Mouse (Mus musculus) embryonic facial prominence, embryonic 15.5 days (tissue): ENCODE measurements around the gene Cs. TPM values are rescaled to one million over a fixed set of nuclear protein-coding genes. Genes with fewer than 3 reads are reported as not detected.
"Not testable (repeated sequence)": the region's sequence is repeated elsewhere in the genome, so short reads cannot be mapped to it uniquely, and the experiment has no call there.

ENCODE experiments used
- ATAC-seq: fragments of 200-750 bp; cut with Nextera tagmentation; 2 replicates; pipeline ENCODE4 v1.8.0; 2017; ENCODE audit warnings: low read depth, moderate TSS enrichment; ENCODE audit not compliant: insufficient number of reproducible peaks, low FRiP score, low TSS enrichment
- H3K27ac ChIP-seq: fragments of 300-500 bp; sonication (generic); replicated peaks from 2 replicates; pipeline ENCODE4 v1.5.1; 2015; ENCODE audit warnings: mild to moderate bottlenecking, inconsistent platforms
- H3K27me3 ChIP-seq: fragments of 300-500 bp; sonication (generic); 2 replicates; pipeline ENCODE4 v1.6.1; 2015; ENCODE audit warnings: inconsistent platforms
- H3K36me3 ChIP-seq: fragments of 300-500 bp; sonication (generic); 2 replicates; pipeline ENCODE4 v1.6.1; 2015; ENCODE audit warnings: mild to moderate bottlenecking, inconsistent platforms
- H3K4me1 ChIP-seq: fragments of 300-500 bp; sonication (generic); 2 replicates; pipeline ENCODE4 v1.6.1; 2015; ENCODE audit warnings: inconsistent platforms
- H3K4me2 ChIP-seq: fragments of 300-500 bp; sonication (generic); replicated peaks from 2 replicates; pipeline ENCODE4 v1.6.1; 2015; ENCODE audit warnings: mild to moderate bottlenecking, inconsistent platforms
- H3K4me3 ChIP-seq: fragments of 300-500 bp; sonication (generic); replicated peaks from 2 replicates; pipeline ENCODE4 v1.5.1; 2015; ENCODE audit warnings: mild to moderate bottlenecking, inconsistent platforms
- H3K9ac ChIP-seq: fragments of 300-500 bp; sonication (generic); 2 replicates; pipeline ENCODE4 v1.6.1; 2015; ENCODE audit warnings: inconsistent platforms
- H3K9me3 ChIP-seq: fragments of 300-500 bp; sonication (generic); replicated peaks from 2 replicates; pipeline ENCODE4 v1.6.1; 2016; ENCODE audit warnings: inconsistent platforms
- WGBS: fragments of 180-500 bp; shearing (Covaris S2); methylation state at CpG from one replicate; pipeline ENCODE4 v1.1.7; 2015; 5-methylcytosine and 5-hydroxymethylcytosine counted together
- polyA plus RNA-seq: library from polyadenylated mRNA; unstranded; fragments of >200 nt; fragmentation: Nextera tagmentation; extraction: Ambion mirVana; gene quantifications from 2 replicates; pipeline ENCODE4 v1.2.1, GENCODE M21; 2015

The Cs gene
- polyA plus RNA-seq, 1 experiment from 2014 or later, result 180 TPM

- ATAC-seq, result no peak
- WGBS, result 90% methylated on average over 7 of the region's 7 CpGs
Measured at GRCm38 (mm10) chr10:128309654-128310053, 27.9 kb upstream of the Cs start.

GRCm38 (mm10) chr10:128310177-128310576 is 27.4 kb upstream of the Cs start:
- H3K4me3 ChIP-seq, result no peak overlapping the region
- H3K4me1 ChIP-seq, result 0 out of 2 replicates have a peak, but pooled peaks cover 4% of the 10 kb centered on the region
- 59% methylated on average over 11 of the region's 11 CpGs for WGBS
- no peak overlapping the region for H3K4me2 ChIP-seq
- no peaks in the 10 kb centered on the region for H3K9me3 ChIP-seq
- H3K27me3 ChIP-seq, result no peaks in the 10 kb centered on the region
- ATAC-seq, result peak; percentile 19; the same call in 1 of the 2 replicates
- H3K27ac ChIP-seq, result no peak overlapping the region
- peaks cover 56% of the 10 kb centered on the region for H3K36me3 ChIP-seq
- no peak overlapping the region for H3K9ac ChIP-seq

More at GRCm38 (mm10) chr10:128309654-128310053, 27.9 kb upstream of the Cs start:
- Histone ChIP-seq H3K9me3 (no peaks in the 10 kb centered on the region), H3K36me3 (peaks cover 51% of the 10 kb centered on the region), H3K27ac (no peak overlapping the region), H3K4me1 (0 out of 2 replicates have a peak, but pooled peaks cover 4% of the 10 kb centered on the region), H3K9ac (no peak overlapping the region), H3K27me3 (no peaks in the 10 kb centered on the region), H3K4me3 (no peak overlapping the region), H3K4me2 (no peak overlapping the region)

GRCm38 (mm10) chr10:128310902-128311301 is 26.6 kb upstream of the Cs start:
- ATAC-seq, result no peak
- Histone ChIP-seq H3K9ac (no peak overlapping the region), H3K4me3 (no peak overlapping the region), H3K27ac (no peak overlapping the region), H3K4me1 (0 out of 2 replicates have a peak, but pooled peaks cover 4% of the 10 kb centered on the region), H3K36me3 (peaks cover 63% of the 10 kb centered on the region), H3K4me2 (no peak overlapping the region), H3K27me3 (no peaks in the 10 kb centered on the region), H3K9me3 (no peaks in the 10 kb centered on the region)
- 87% methylated on average over 4 of the region's 4 CpGs for WGBS

GRCm38 (mm10) chr10:128315578-128315977 is 22.0 kb upstream of the Cs start:
- no peaks in the 10 kb centered on the region for H3K27me3 ChIP-seq
- ATAC-seq, result no peak
- peaks cover 86% of the 10 kb centered on the region for H3K36me3 ChIP-seq
- H3K4me2 ChIP-seq, result no peak overlapping the region
- H3K27ac ChIP-seq, result no peak overlapping the region
- 96% methylated on average over 8 of the region's 8 CpGs for WGBS
- H3K4me1 ChIP-seq, result no peaks in the 10 kb centered on the region
- H3K9ac ChIP-seq, result no peak overlapping the region
- no peak overlapping the region for H3K4me3 ChIP-seq
- H3K9me3 ChIP-seq, result no peaks in the 10 kb centered on the region

GRCm38 (mm10) chr10:128321641-128322040 is 15.9 kb upstream of the Cs start:
- peaks cover 52% of the 10 kb centered on the region for H3K36me3 ChIP-seq
- peaks cover 18% of the 10 kb centered on the region for H3K4me1 ChIP-seq
- H3K4me3 ChIP-seq, result peak overlapping the region; percentile 90
- 54% methylated on average over 12 of the region's 12 CpGs for WGBS
- H3K9ac ChIP-seq, result no peak overlapping the region
- ATAC-seq, result no peak
- H3K4me2 ChIP-seq, result peak overlapping the region; percentile 75
- no peaks in the 10 kb centered on the region for H3K9me3 ChIP-seq
- H3K27ac ChIP-seq, result peak overlapping the region; percentile 98
- H3K27me3 ChIP-seq, result no peaks in the 10 kb centered on the region

GRCm38 (mm10) chr10:128322141-128323108 is 15.1 kb upstream of the Cs start, which contains the start of gene Cnpy2:
Gene Cnpy2 (plus strand): TSS chr10:128322459.
- H3K4me1 ChIP-seq, result peaks cover 18% of the 10 kb centered on the region
- WGBS, result under 1% methylated on average over 40 of the region's 40 CpGs
- H3K9me3 ChIP-seq, result no peaks in the 10 kb centered on the region
- peak within 1 kb of the TSS; percentile 98 for H3K27ac ChIP-seq
- H3K9ac ChIP-seq, result peak within 1 kb of the TSS; percentile 99
- H3K27me3 ChIP-seq, result no peaks in the 10 kb centered on the region
- H3K4me2 ChIP-seq, result peak within 1 kb of the TSS; percentile 75
- H3K4me3 ChIP-seq, result peak within 1 kb of the TSS; percentile 90
- peak; percentile 93 for ATAC-seq
- peaks cover 54% of the 10 kb centered on the region for H3K36me3 ChIP-seq

GRCm38 (mm10) chr10:128323516-128323915 is 14.0 kb upstream of the Cs start:
- Histone ChIP-seq H3K9me3 (no peaks in the 10 kb centered on the region), H3K9ac (peak overlapping the region; percentile 99), H3K27me3 (no peaks in the 10 kb centered on the region), H3K4me3 (peak overlapping the region; percentile 90), H3K27ac (peak overlapping the region; percentile 98), H3K4me2 (peak overlapping the region; percentile 75), H3K36me3 (peaks cover 52% of the 10 kb centered on the region), H3K4me1 (peaks cover 18% of the 10 kb centered on the region)
- ATAC-seq, result no peak
- 63% methylated on average over 8 of the region's 8 CpGs for WGBS

- no peaks in the 10 kb centered on the region for H3K9me3 ChIP-seq
- H3K4me2 ChIP-seq, result no peak overlapping the region
- H3K4me3 ChIP-seq, result no peak overlapping the region
- no peak for ATAC-seq
- H3K4me1 ChIP-seq, result peaks cover 14% of the 10 kb centered on the region
- H3K9ac ChIP-seq, result no peak overlapping the region
- 94% methylated on average over 8 of the region's 8 CpGs for WGBS
- no peaks in the 10 kb centered on the region for H3K27me3 ChIP-seq
- H3K27ac ChIP-seq, result no peak overlapping the region
- H3K36me3 ChIP-seq, result peaks cover 36% of the 10 kb centered on the region
Measured at GRCm38 (mm10) chr10:128326825-128327224, 10.7 kb upstream of the Cs start.

GRCm38 (mm10) chr10:128327610-128328009 is 9.9 kb upstream of the Cs start:
- WGBS, result 88% methylated on average over 10 of the region's 10 CpGs
- Histone ChIP-seq H3K4me1 (peaks cover 14% of the 10 kb centered on the region), H3K36me3 (peaks cover 36% of the 10 kb centered on the region), H3K27ac (no peak overlapping the region), H3K9me3 (no peaks in the 10 kb centered on the region), H3K4me3 (no peak overlapping the region), H3K9ac (no peak overlapping the region), H3K4me2 (no peak overlapping the region), H3K27me3 (no peaks in the 10 kb centered on the region)
- no peak for ATAC-seq

- not testable (repeated sequence) for ATAC-seq, H3K4me1 ChIP-seq, H3K4me2 ChIP-seq, H3K9me3 ChIP-seq, H3K27ac ChIP-seq, H3K9ac ChIP-seq, H3K4me3 ChIP-seq, H3K27me3 ChIP-seq
- 82% methylated on average over 6 of the region's 6 CpGs for WGBS
- H3K36me3 ChIP-seq, result peaks cover 15% of the 10 kb centered on the region
Measured at GRCm38 (mm10) chr10:128332358-128333249, 4.9 kb upstream of the Cs start.

- WGBS, result 6% methylated on average over 4 of the region's 4 CpGs
- no peak overlapping the region for H3K27ac ChIP-seq
- peaks cover 18% of the 10 kb centered on the region for H3K4me1 ChIP-seq
- no peaks in the 10 kb centered on the region for H3K36me3 ChIP-seq
- no peaks in the 10 kb centered on the region for H3K27me3 ChIP-seq
- ATAC-seq, result no peak
- no peaks in the 10 kb centered on the region for H3K9me3 ChIP-seq
- no peak overlapping the region for H3K9ac ChIP-seq
- H3K4me2 ChIP-seq, result no peak overlapping the region
- no peak overlapping the region for H3K4me3 ChIP-seq
Measured at GRCm38 (mm10) chr10:128335582-128335981, 2.0 kb upstream of the Cs start.
